Mouse (Mus musculus) thymus, postnatal 10 days (tissue): ENCODE data around the gene Smco2.

Experiments
- DNase-seq, 2 experiments: peaks; one replicate each; pipeline ENCODE4 v3.0.0; 2021; ENCODE audit warnings: low spot score in 2 of 2

Gene Smco2

GRCm38 (mm10) chr6:146901929-146902328 is 52.0 kb downstream of the Smco2 start:
- no peak for DNase-seq

GRCm38 (mm10) chr6:146903632-146904031 is 53.7 kb downstream of the Smco2 start:
- no peak for DNase-seq

GRCm38 (mm10) chr6:146904707-146905106 is 54.8 kb downstream of the Smco2 start:
- no peak for DNase-seq

- DNase-seq: no peak
These were observed 56.3 kb downstream of the Smco2 start for GRCm38 (mm10) chr6:146906000-146906786.

- DNase-seq: no peak
These were observed 57.3 kb downstream of the Smco2 start for GRCm38 (mm10) chr6:146907061-146907794.

GRCm38 (mm10) chr6:146907795-146908190 is 57.9 kb downstream of the Smco2 start:
- no peak for DNase-seq

GRCm38 (mm10) chr6:146908801-146909200 is 58.9 kb downstream of the Smco2 start:
- DNase-seq: no peak

GRCm38 (mm10) chr6:146909725-146910489 is 60.0 kb downstream of the Smco2 start:
- no peak for DNase-seq

GRCm38 (mm10) chr6:146910801-146911200 is 60.9 kb downstream of the Smco2 start:
- DNase-seq: no peak

GRCm38 (mm10) chr6:146912835-146913488 is 63.1 kb downstream of the Smco2 start:
- DNase-seq: no peak

- DNase-seq: no peak
These were observed 63.7 kb downstream of the Smco2 start for GRCm38 (mm10) chr6:146913489-146914198.

- no peak for DNase-seq
These were observed 65.9 kb downstream of the Smco2 start for GRCm38 (mm10) chr6:146915808-146916207.

- no peak for DNase-seq
These were observed 67.5 kb downstream of the Smco2 start for GRCm38 (mm10) chr6:146917396-146917795.

- no peak for DNase-seq
These were observed 68.4 kb downstream of the Smco2 start for GRCm38 (mm10) chr6:146918341-146918740.
